Mouse (Mus musculus) stomach, embryonic 15.5 days (tissue): ENCODE data around the gene Ephb1. TPM values are rescaled to one million over a fixed set of nuclear protein-coding genes. Genes with fewer than 3 reads are reported as not detected.

Experiments used
- ATAC-seq: fragments of 200-750 bp; cut with Nextera tagmentation; 2 replicates; pipeline ENCODE4 v1.8.0; 2017; ENCODE audit warnings: low read depth, moderate number of reproducible peaks, moderate TSS enrichment; ENCODE audit not compliant: insufficient read depth, low FRiP score
- H3K27ac ChIP-seq: fragments of 300-500 bp; sonication (generic); 2 replicates; pipeline ENCODE4 v1.5.1; 2015; ENCODE audit warnings: mild to moderate bottlenecking, inconsistent platforms
- H3K27me3 ChIP-seq: fragments of 300-500 bp; sonication (generic); replicated peaks from 2 replicates; pipeline ENCODE4 v1.6.1; 2015; ENCODE audit warnings: inconsistent platforms
- H3K36me3 ChIP-seq: fragments of 300-500 bp; sonication (generic); 2 replicates; pipeline ENCODE4 v1.6.1; 2015; ENCODE audit warnings: inconsistent platforms
- H3K4me1 ChIP-seq: fragments of 300-500 bp; sonication (generic); 2 replicates; pipeline ENCODE4 v1.6.1; 2015; ENCODE audit warnings: inconsistent platforms
- H3K4me2 ChIP-seq: fragments of 300-500 bp; sonication (generic); 2 replicates; pipeline ENCODE4 v1.6.1; 2015; ENCODE audit warnings: mild to moderate bottlenecking, inconsistent platforms
- H3K4me3 ChIP-seq: fragments of 300-500 bp; sonication (generic); replicated peaks from 2 replicates; pipeline ENCODE4 v1.5.1; 2015; ENCODE audit warnings: inconsistent platforms
- H3K9ac ChIP-seq: fragments of 300-500 bp; sonication (generic); 2 replicates; pipeline ENCODE4 v1.6.1; 2015; ENCODE audit warnings: inconsistent platforms
- H3K9me3 ChIP-seq: fragments of 300-500 bp; sonication (generic); 2 replicates; pipeline ENCODE4 v1.6.1; 2016; ENCODE audit warnings: inconsistent platforms
- WGBS: fragments of 180-500 bp; shearing (Covaris S2); methylation state at CpG from one replicate; pipeline ENCODE4 v1.1.7; 2015; 5-methylcytosine and 5-hydroxymethylcytosine counted together
- polyA plus RNA-seq: library from polyadenylated mRNA; unstranded; fragments of >200 nt; fragmentation: Nextera tagmentation; extraction: Ambion mirVana; gene quantifications from 2 replicates; pipeline ENCODE4 v1.2.1, GENCODE M21; 2015

Ephb1 gene
- polyA plus RNA-seq, 1 experiment from 2014 or later = 5.5 TPM

DNA sequence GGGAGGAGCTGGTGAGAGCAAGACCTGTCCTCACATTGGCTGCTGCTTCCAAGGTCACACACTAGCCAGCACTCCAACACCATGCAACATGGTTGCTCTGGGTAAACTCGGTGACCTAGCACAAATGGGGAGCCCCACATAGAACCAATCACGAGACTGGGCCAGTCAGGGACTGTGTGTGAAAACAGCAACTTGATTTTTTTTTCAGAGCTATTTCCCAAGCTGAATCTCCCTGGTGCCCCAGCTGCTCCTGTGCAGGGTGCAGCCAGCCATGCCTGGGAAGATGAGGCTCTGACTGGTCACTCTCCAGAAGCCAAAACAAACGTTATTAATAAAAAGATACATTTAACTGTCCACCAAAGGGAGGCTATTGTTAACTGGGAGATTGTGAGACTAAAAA, 173.2 kb downstream of the Ephb1 start:
- Histone ChIP-seq H3K4me2 (no peak overlapping the region), H3K36me3 (no peaks in the 10 kb centered on the region), H3K27ac (no peak overlapping the region), H3K27me3 (no peaks in the 10 kb centered on the region), H3K9me3 (no peaks in the 10 kb centered on the region), H3K9ac (no peak overlapping the region), H3K4me3 (no peak overlapping the region), H3K4me1 (peaks cover 6% of the 10 kb centered on the region; the same call in 1 of the 2 replicates)
- no peak for ATAC-seq
- WGBS = 52% methylated on average over 3 of the region's 3 CpGs

DNA sequence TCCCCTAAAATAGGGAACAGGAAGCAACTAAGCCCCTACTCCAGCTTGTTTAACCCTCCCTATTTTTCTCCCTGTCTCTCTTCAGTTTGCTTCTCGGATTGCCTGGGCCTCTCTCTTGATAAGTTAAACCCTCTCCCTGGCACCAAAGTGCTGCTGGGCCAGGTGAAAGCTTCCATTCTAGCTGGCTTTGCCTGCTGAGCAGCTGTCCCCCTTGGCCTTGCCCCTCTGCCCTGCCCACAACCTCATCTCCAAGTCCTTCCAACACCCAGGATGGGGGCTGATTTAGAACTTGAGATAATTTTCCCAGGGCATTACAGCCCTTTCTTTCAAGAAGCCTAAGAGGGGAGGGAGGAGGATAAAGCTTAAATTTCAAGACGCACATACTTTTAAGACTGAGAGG, 174.0 kb downstream of the Ephb1 start:
- 45% methylated on average over 2 of the region's 2 CpGs for WGBS
- Histone ChIP-seq H3K27ac (no peak overlapping the region), H3K27me3 (no peaks in the 10 kb centered on the region), H3K9ac (no peak overlapping the region), H3K9me3 (no peaks in the 10 kb centered on the region), H3K36me3 (no peaks in the 10 kb centered on the region), H3K4me1 (peaks cover 6% of the 10 kb centered on the region; the same call in 1 of the 2 replicates), H3K4me2 (no peak overlapping the region), H3K4me3 (no peak overlapping the region)
- no peak for ATAC-seq

DNA sequence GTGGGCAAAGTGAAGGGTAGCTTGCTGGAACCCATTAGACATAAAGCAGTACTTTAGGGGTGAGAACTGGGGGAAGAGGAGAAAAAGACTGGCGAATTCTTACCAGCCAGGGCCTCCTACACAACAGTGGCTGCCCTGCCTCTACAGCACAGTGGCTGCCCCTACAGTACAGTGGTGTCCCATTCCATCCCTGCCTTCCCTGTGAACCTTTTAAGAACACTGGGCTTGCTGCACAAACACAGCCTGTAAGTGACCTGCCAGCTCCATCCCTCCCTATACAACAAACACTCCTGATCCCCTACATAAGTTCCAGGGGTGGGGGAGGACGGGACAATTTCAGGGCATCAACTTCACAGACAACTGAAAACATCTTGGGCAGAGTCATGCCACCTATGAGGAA, 174.4 kb downstream of the Ephb1 start:
- Histone ChIP-seq H3K9ac (no peak overlapping the region), H3K36me3 (no peaks in the 10 kb centered on the region), H3K4me1 (peaks cover 6% of the 10 kb centered on the region; the same call in 1 of the 2 replicates), H3K27me3 (no peaks in the 10 kb centered on the region), H3K9me3 (no peaks in the 10 kb centered on the region), H3K4me2 (no peak overlapping the region), H3K27ac (no peak overlapping the region), H3K4me3 (no peak overlapping the region)
- WGBS = 71% methylated on average over 2 of the region's 2 CpGs
- no peak; the same call in 1 of the 2 replicates for ATAC-seq

DNA sequence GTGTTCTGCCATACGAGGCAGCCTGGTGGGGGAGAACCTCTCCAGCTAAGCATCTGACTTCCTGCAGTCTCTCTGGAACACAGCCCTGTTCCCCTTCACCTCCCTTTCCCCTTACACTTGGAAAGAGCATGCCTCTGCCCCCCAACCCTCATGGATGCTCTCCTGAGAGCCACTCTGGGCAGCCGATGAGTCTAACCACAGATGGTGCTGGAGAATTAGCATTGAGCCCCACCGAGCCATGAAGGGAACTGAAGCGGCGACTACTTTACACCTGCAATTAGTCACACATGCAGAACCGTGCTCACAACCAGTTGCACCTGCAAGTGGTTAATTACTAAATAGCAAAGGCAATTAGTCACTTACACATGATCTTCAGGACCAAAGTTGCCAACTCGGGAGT, 184.8 kb downstream of the Ephb1 start:
- Histone ChIP-seq H3K4me3 (no peak overlapping the region), H3K27ac (no peak overlapping the region), H3K4me1 (no peaks in the 10 kb centered on the region), H3K36me3 (no peaks in the 10 kb centered on the region), H3K9ac (no peak overlapping the region), H3K27me3 (no peaks in the 10 kb centered on the region), H3K4me2 (no peak overlapping the region), H3K9me3 (no peaks in the 10 kb centered on the region)
- no peak for ATAC-seq
- WGBS = 79% methylated on average over 7 of the region's 7 CpGs

DNA sequence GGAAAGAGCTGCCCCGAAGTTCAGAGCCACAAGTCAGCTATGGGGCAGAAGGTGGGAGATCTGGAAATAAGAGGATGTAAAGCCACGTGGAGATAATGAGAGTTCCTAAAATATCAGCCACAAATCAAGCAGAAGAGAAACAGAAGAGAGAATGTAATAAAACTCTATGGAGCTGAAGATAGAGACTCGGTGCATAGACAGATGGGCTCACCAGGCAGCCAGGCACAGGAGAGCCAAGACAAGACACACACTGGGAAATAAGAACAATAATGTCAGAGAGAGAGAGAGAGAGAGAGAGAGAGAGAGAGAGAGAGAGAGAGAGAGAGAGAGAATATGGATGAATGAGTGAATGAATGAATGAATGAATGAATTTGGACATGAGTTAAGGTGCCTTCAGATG, 198.6 kb downstream of the Ephb1 start:
- no peak for ATAC-seq
- 71% methylated on average over 3 of the region's 3 CpGs for WGBS
- Histone ChIP-seq H3K27me3 (no peaks in the 10 kb centered on the region), H3K9ac (no peak overlapping the region), H3K4me3 (no peak overlapping the region), H3K4me2 (no peak overlapping the region), H3K9me3 (no peaks in the 10 kb centered on the region), H3K4me1 (no peaks in the 10 kb centered on the region), H3K27ac (no peak overlapping the region), H3K36me3 (no peaks in the 10 kb centered on the region)

DNA sequence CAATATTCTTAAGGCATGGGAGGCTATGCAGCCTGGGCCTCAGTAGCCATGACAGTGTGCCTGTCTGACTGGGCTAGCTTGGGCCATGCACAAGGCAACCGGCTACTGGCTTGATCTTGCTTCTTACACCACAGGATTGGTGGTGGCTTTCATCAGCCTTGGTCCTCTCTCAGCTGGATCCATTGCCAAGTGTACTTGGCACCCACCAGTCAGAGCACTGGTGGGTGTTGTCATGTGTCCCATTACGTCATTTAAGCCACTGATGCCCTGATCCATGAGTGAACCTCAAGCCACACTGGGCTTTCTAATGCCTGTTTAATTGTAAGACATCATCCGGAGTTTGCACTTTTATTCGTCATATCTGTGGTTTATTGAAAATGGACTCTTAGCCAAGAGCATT, 215.3 kb downstream of the Ephb1 start:
- WGBS = 90% methylated on average over 4 of the region's 4 CpGs
- no peak for ATAC-seq
- no peak overlapping the region for H3K27ac ChIP-seq
- H3K36me3 ChIP-seq = no peaks in the 10 kb centered on the region
- H3K4me3 ChIP-seq = no peak overlapping the region
- H3K9me3 ChIP-seq = no peaks in the 10 kb centered on the region
- H3K4me2 ChIP-seq = no peak overlapping the region
- no peak overlapping the region for H3K9ac ChIP-seq
- H3K27me3 ChIP-seq = no peaks in the 10 kb centered on the region
- no peaks in the 10 kb centered on the region for H3K4me1 ChIP-seq

DNA sequence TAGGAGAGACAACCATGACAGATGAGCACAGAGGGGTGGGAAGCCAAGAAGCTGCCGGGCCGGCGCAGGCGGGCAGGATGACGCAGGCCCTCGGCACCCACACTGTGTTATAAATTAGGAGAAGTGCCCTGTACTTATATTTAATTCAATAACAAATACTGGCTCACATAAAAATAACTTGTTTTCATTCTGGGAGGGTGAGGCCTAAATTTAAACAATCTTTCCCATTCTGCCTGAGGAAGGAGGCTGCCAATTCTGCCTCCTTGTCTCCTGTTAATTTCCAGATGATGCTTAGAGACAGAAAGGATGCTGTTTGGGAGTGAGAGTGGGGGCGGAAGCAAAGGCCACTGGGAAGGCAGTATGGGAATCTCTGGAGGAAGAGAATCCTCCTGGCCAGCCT, 215.8 kb downstream of the Ephb1 start:
- WGBS = 79% methylated on average over 7 of the region's 7 CpGs
- no peak for ATAC-seq
- no peaks in the 10 kb centered on the region for H3K36me3 ChIP-seq
- no peak overlapping the region for H3K4me3 ChIP-seq
- no peak overlapping the region for H3K9ac ChIP-seq
- H3K27ac ChIP-seq = no peak overlapping the region
- no peaks in the 10 kb centered on the region for H3K9me3 ChIP-seq
- no peaks in the 10 kb centered on the region for H3K27me3 ChIP-seq
- H3K4me2 ChIP-seq = no peak overlapping the region
- no peaks in the 10 kb centered on the region for H3K4me1 ChIP-seq

DNA sequence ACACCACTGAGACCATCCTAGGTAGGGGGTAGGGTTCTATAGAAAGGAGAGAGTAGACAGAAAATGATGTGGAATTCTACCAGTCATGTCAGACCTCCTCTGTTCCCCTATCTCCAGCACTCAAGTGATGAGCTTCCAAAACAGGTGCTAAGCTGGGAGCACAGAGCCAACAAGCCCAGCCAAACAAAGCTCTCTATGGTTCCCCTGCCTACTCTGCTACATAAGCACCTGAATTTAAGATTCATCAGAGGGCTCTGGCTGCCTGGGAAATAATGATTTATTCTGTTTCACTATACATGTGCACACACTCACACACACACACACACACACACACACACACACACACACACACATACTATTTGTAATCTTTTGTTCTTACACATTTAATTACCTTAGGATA, 216.3 kb downstream of the Ephb1 start:
- Histone ChIP-seq H3K4me2 (no peak overlapping the region), H3K27ac (no peak overlapping the region), H3K4me1 (no peaks in the 10 kb centered on the region), H3K27me3 (no peaks in the 10 kb centered on the region), H3K9ac (no peak overlapping the region), H3K36me3 (no peaks in the 10 kb centered on the region), H3K4me3 (no peak overlapping the region), H3K9me3 (no peaks in the 10 kb centered on the region)
- no peak for ATAC-seq

DNA sequence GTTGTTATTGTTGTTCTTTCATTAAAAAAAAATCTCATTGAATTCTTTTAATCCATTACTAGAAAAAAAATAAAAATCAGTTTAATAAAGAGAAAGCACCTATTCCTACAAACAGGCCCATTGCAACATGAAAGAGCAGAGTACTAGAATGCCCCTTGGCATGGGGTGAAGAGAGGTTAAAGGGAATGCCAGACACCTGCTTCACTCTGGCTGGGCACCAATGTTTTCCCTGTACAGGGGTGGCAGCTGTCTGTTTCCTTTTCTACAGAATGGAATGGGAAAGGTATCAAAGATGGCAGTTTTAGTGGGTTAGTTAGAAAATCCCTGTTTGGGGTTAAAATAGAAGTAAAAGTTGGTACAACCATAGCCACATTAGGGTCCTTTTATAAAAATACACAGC, 224.0 kb downstream of the Ephb1 start:
- Histone ChIP-seq H3K9ac (no peak overlapping the region), H3K27me3 (no peaks in the 10 kb centered on the region), H3K4me1 (no peaks in the 10 kb centered on the region), H3K4me3 (no peak overlapping the region), H3K36me3 (no peaks in the 10 kb centered on the region), H3K4me2 (no peak overlapping the region), H3K9me3 (no peaks in the 10 kb centered on the region), H3K27ac (no peak overlapping the region)
- no peak for ATAC-seq

DNA sequence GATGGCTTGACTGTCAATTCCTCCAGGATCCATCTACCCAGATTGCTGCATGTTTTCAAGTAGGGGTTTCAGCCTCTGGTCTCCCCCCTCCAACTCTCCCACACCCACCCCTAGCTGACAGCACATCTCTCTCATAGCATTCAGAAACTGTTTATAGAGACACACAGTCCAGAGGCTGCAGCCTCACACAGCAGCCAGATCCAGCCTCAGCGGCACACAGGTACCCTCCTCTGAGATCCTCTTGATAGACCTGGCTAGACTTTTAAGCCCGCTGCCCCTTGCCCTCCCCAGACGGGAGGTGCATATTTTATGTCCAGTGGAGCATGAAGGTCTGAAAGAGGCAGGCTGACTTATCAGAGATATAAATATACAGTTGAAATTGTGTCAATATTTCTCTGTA, 228.0 kb downstream of the Ephb1 start:
- no peaks in the 10 kb centered on the region for H3K9me3 ChIP-seq
- WGBS = 47% methylated on average over 3 of the region's 3 CpGs
- no peaks in the 10 kb centered on the region for H3K36me3 ChIP-seq
- ATAC-seq = no peak
- H3K4me2 ChIP-seq = no peak overlapping the region
- no peak overlapping the region for H3K4me3 ChIP-seq
- no peaks in the 10 kb centered on the region for H3K27me3 ChIP-seq
- H3K27ac ChIP-seq = no peak overlapping the region
- H3K4me1 ChIP-seq = no peaks in the 10 kb centered on the region
- no peak overlapping the region for H3K9ac ChIP-seq

DNA sequence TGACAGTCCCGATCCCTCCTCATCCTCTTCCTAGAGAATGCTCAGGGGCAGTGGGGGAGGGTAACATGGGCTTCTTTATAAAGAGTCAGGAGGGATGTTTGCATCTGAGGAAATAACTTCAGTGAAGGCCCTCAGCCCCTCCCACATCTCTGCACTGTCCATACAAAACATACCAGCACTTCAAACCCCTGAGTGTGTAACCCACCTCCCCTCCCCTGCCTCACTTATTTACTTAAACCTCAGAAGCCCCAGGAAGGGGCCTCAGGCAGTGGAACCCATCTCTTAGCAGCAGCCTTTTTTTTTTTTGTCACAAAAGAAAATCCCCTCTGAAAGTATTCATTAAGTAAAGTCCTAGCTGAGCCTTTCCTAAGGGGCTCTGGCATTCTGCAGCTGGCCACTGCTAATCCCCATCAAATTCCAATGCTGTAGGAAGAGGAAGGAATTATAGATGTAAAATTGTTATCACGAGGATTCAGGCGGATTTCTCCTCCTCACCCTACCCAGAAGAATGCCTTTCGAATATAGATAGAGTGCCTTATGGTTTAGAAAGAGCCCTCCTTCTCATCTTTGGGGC, 231.5 kb downstream of the Ephb1 start:
- Histone ChIP-seq H3K9ac (no peak overlapping the region), H3K4me2 (no peak overlapping the region), H3K27me3 (no peaks in the 10 kb centered on the region), H3K4me1 (no peaks in the 10 kb centered on the region), H3K9me3 (no peaks in the 10 kb centered on the region), H3K4me3 (no peak overlapping the region), H3K27ac (no peak overlapping the region), H3K36me3 (no peaks in the 10 kb centered on the region)
- ATAC-seq = no peak
- 29% methylated on average over 4 of the region's 4 CpGs for WGBS

DNA sequence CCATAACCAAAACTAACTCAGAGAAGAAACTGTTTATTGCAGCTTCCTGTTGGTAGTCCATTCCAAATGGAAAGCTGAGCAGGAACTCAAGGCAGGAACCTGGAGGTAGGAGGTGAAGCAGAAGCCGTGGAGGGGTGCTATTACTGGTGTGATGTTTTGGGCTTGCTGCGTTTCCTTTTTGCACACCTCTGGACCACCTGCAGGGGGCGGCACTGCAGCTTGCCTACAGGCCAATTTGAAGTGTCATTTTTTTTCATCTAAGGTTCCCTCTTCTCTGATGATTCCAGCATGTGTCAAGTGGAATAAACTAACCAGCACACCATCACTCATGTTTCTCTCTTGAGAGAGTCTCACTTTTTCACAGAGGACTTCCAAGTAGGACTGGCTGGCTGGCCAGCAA, 235.1 kb downstream of the Ephb1 start:
- no peak for ATAC-seq
- 85% methylated on average over 3 of the region's 3 CpGs for WGBS
- Histone ChIP-seq H3K9ac (no peak overlapping the region), H3K4me2 (no peak overlapping the region), H3K9me3 (no peaks in the 10 kb centered on the region), H3K27me3 (no peaks in the 10 kb centered on the region), H3K4me3 (no peak overlapping the region), H3K4me1 (no peaks in the 10 kb centered on the region), H3K36me3 (no peaks in the 10 kb centered on the region), H3K27ac (no peak overlapping the region)

DNA sequence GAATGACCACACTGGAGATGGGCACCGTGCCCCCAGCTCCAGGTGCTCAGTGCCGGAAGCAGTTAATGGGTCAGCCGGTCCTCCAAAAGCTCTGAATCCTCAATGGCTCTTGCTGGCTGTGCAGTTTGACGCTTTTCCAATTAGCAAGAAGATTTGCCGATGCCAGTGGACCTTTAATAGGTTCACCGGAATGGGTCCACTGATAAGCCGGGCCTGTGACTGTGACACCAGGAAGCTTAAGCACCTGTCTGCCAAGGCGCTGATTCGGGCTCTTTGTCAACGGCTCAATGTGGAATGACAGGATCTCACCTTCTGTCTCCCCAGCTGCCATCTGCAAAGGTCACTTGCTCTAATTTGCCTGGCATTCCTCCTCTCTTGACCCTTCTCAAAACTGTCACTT, 239.2 kb downstream of the Ephb1 start:
- no peak overlapping the region for H3K4me2 ChIP-seq
- no peak overlapping the region for H3K9ac ChIP-seq
- H3K27ac ChIP-seq = no peak overlapping the region
- H3K4me3 ChIP-seq = no peak overlapping the region
- no peaks in the 10 kb centered on the region for H3K27me3 ChIP-seq
- ATAC-seq = no peak
- 94% methylated on average over 10 of the region's 10 CpGs for WGBS
- H3K36me3 ChIP-seq = no peaks in the 10 kb centered on the region
- no peaks in the 10 kb centered on the region for H3K4me1 ChIP-seq
- no peaks in the 10 kb centered on the region for H3K9me3 ChIP-seq
